Mouse (Mus musculus) heart, adult 2 months (tissue): ENCODE measurements around the gene Lipa.

ENCODE experiments used
- CTCF ChIP-seq: fragments of 200-600 bp; IDR thresholded peaks from 2 replicates; pipeline ENCODE4 v1.8.1; 2022; ENCODE audit warnings: antibody characterized with exemption, mild to moderate bottlenecking, moderate library complexity
- EP300 ChIP-seq: fragments of 200-500 bp; IDR thresholded peaks from 2 replicates; pipeline ENCODE4 v1.6.1; 2011; ENCODE audit warnings: low read depth, low read length, control low read depth; ENCODE audit not compliant: insufficient read depth
- POLR2A ChIP-seq: fragments of 200-500 bp; IDR thresholded peaks from 2 replicates; pipeline ENCODE4 v1.6.1; 2011; ENCODE audit warnings: mild to moderate bottlenecking, low read depth, low read length, control low read depth; ENCODE audit not compliant: insufficient read depth

DNA sequence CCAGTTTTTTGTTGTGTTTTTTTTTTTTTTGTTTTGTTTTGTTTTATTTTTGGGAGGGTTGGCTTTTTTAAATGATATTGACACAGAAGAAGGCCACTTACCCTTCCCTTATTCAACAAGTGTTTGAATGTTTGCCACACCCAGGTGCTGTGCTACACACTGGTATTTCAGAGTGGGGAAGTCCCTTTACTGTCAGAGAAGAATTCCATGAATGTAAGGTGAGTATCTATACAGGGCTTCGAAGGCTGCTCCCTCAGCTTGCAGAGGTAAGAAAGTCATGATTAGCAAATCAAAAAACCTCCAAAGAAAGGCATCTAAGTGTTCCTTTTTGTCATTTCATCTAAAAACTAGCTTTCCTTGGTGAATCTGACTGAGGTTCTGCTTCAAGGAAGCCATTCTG, 78.4 kb downstream of the Lipa start:
- TF ChIP-seq POLR2A (no peak), CTCF (no peak), EP300 (no peak)
